Mouse (Mus musculus) embryonic facial prominence, embryonic 11.5 days (tissue): Measurements from ENCODE around the gene Pnpla6. TPM values are rescaled to one million over a fixed set of nuclear protein-coding genes. Genes with fewer than 3 reads are reported as not detected.
A peak's percentile ranks its signal among the peaks of the same experiment; 100 is the strongest.

Experiments used
- ATAC-seq: fragments of 200-750 bp; cut with Nextera tagmentation; replicated peaks from 2 replicates; pipeline ENCODE4 v1.8.0; 2017; ENCODE audit warnings: low read depth; ENCODE audit not compliant: insufficient number of reproducible peaks, low FRiP score, low TSS enrichment
- DNase-seq: peaks from one replicate; pipeline ENCODE4 v3.0.0-alpha.2; 2015; ENCODE audit warnings: low spot score
- H3K27ac ChIP-seq: fragments of 300-500 bp; sonication (generic); replicated peaks from 2 replicates; pipeline ENCODE4 v1.5.1; 2014; ENCODE audit warnings: mild to moderate bottlenecking, low read depth, low read length, control low read depth
- H3K27me3 ChIP-seq: fragments of 300-500 bp; sonication (generic); 2 replicates; pipeline ENCODE4 v1.6.1; 2014; ENCODE audit warnings: mild to moderate bottlenecking, low read length, moderate library complexity, mixed read lengths; ENCODE audit not compliant: control insufficient read depth, insufficient read depth
- H3K36me3 ChIP-seq: fragments of 300-500 bp; sonication (generic); replicated peaks from 2 replicates; pipeline ENCODE4 v1.6.1; 2014; ENCODE audit warnings: low read depth, mild to moderate bottlenecking, low read length, moderate library complexity, mixed read lengths; ENCODE audit not compliant: control insufficient read depth, insufficient read depth
- H3K4me1 ChIP-seq: fragments of 300-500 bp; sonication (generic); 2 replicates; pipeline ENCODE4 v1.6.1; 2014; ENCODE audit warnings: low read length, mixed read lengths; ENCODE audit not compliant: control insufficient read depth, insufficient read depth
- H3K4me2 ChIP-seq: fragments of 300-500 bp; sonication (generic); 2 replicates; pipeline ENCODE4 v1.6.1; 2014; ENCODE audit warnings: low read depth, mild to moderate bottlenecking, control low read depth, low read length, moderate library complexity
- H3K4me3 ChIP-seq: fragments of 300-500 bp; sonication (generic); 2 replicates; pipeline ENCODE4 v1.5.1; 2014; ENCODE audit warnings: low read depth, low read length, control low read depth
- H3K9ac ChIP-seq: fragments of 300-500 bp; sonication (generic); replicated peaks from 2 replicates; pipeline ENCODE4 v1.6.1; 2014; ENCODE audit warnings: mild to moderate bottlenecking, control low read depth, low read length
- H3K9me3 ChIP-seq: fragments of 300-500 bp; sonication (generic); replicated peaks from 2 replicates; pipeline ENCODE4 v1.6.1; 2016; ENCODE audit warnings: mild to moderate bottlenecking, low read length, inconsistent platforms, mixed read lengths; ENCODE audit not compliant: control insufficient read depth
- WGBS: fragments of 180-500 bp; shearing (Covaris S2); extraction: QIAGEN DNeasy Blood & Tissue Kit; methylation state at CpG from one replicate; pipeline ENCODE4 v1.1.7; 2014; 5-methylcytosine and 5-hydroxymethylcytosine counted together
- polyA plus RNA-seq: library from polyadenylated mRNA; unstranded; fragments of >200 nt; fragmentation: Nextera tagmentation; extraction: Ambion mirVana; gene quantifications from 2 replicates; pipeline ENCODE4 v1.2.1, GENCODE M21; 2014

The Pnpla6 gene
- polyA plus RNA-seq, 1 experiment from 2014 or later = 17.5 TPM

DNA sequence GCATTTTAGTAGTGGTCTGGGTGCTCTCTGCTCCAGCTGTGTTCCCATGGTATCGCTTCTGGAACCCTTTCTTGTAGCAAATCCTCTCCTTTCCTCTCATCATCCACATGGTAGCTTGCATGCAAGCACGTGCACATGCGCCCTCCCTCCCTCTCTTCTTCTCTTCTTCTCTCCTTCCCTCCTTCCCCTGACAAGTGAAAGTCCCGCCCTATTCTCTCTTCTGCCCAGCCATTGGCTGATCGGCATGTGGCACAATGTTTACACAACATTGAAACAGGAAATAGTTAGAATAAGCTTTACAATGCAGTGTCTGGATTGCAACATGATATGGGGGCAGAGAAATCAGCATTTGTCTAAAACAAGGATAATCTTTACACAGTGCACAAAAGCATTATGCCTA, 33.6 kb upstream of the Pnpla6 start:
- ATAC-seq (no peak), DNase-seq (no peak)
- no peaks in the 10 kb centered on the region for H3K4me1 ChIP-seq
- no peaks in the 10 kb centered on the region for H3K27me3 ChIP-seq
- H3K4me2 ChIP-seq = no peak overlapping the region
- WGBS = 61% methylated on average over 5 of the region's 5 CpGs
- no peak overlapping the region for H3K9ac ChIP-seq
- no peaks in the 10 kb centered on the region for H3K36me3 ChIP-seq
- H3K4me3 ChIP-seq = no peak overlapping the region
- no peak overlapping the region for H3K27ac ChIP-seq
- H3K9me3 ChIP-seq = no peaks in the 10 kb centered on the region

DNA sequence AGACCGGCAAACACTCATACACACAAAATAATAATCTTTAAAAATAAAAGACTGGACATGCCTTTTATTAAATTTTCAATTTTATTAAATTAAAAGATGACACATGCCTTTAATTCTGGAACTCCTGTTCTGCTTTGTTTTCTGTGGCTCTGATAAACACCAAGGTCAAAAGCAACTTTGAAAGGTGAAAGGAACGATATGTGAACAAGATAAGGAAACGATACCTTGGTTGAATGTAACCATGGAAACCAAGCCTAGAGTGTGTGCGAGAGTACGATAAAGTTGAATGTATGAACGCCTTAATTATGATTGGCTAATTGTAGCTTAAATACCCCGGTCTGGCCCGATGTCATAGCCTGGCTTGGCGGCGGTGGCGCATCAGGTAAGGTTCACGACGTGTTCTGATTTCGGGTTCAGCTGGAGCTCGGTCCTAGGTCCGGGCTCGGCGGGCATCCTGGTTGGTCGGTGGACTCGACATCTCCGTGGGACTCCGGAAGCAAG, 32.9 kb upstream of the Pnpla6 start:
- H3K9me3 ChIP-seq = no peaks in the 10 kb centered on the region
- no peaks in the 10 kb centered on the region for H3K36me3 ChIP-seq
- no peak overlapping the region for H3K9ac ChIP-seq
- WGBS = 85% methylated on average over 22 of the region's 22 CpGs
- DNase-seq = no peak
- H3K4me1 ChIP-seq = no peaks in the 10 kb centered on the region
- ATAC-seq = no peak
- no peak overlapping the region for H3K27ac ChIP-seq
- H3K4me3 ChIP-seq = no peak overlapping the region
- no peak overlapping the region for H3K4me2 ChIP-seq
- H3K27me3 ChIP-seq = no peaks in the 10 kb centered on the region

DNA sequence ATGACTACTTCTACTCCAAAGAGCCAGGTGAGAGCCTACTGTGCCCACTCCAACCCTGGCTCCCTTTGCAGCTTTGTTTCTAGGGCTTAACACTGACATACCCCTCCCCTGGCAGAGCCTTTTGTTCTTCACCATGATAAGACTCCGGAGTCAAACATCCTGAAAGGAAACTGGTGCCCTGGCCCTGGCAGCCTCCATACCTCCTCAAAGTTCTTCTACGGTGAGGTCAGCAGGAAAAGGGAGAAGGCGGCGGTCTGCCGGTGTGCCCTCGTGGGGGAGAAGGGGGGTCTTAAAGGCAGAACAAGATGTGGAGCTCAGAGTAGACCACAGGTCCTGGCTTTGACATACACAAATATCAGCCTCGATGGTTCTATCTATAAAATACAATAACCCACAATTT, 31.6 kb upstream of the Pnpla6 start:
- Histone ChIP-seq H3K27me3 (no peaks in the 10 kb centered on the region), H3K27ac (no peak overlapping the region), H3K4me3 (no peak overlapping the region), H3K36me3 (no peaks in the 10 kb centered on the region), H3K4me2 (no peak overlapping the region), H3K9me3 (no peaks in the 10 kb centered on the region), H3K4me1 (no peaks in the 10 kb centered on the region), H3K9ac (no peak overlapping the region)
- ATAC-seq (no peak), DNase-seq (no peak)
- WGBS = 77% methylated on average over 7 of the region's 7 CpGs

DNA sequence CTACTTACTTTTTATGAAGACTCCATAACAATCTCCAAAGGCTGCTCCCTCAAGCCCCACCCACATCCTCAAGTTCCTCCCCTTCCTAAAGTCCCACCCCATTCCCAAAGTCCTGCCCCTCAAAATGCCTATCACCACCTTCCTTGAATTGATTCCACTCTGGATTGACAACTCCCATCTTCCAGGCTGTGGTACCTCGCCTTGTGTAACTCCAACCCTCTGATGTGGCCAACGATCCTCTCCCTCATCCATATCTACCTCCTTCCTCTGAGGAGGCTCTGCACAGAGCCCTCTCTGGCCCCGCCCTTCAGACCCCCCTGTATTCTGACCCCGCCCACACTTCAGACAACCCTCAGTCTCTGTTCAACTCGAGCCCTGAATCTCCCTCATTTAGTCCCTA, 30.0 kb upstream of the Pnpla6 start:
- Histone ChIP-seq H3K36me3 (no peaks in the 10 kb centered on the region), H3K9me3 (no peaks in the 10 kb centered on the region), H3K27me3 (no peaks in the 10 kb centered on the region), H3K4me2 (no peak overlapping the region), H3K4me3 (no peak overlapping the region), H3K9ac (no peak overlapping the region), H3K27ac (no peak overlapping the region), H3K4me1 (no peaks in the 10 kb centered on the region)
- no peak for DNase-seq
- 20% methylated on average over 5 of the region's 5 CpGs for WGBS
- no peak for ATAC-seq

DNA sequence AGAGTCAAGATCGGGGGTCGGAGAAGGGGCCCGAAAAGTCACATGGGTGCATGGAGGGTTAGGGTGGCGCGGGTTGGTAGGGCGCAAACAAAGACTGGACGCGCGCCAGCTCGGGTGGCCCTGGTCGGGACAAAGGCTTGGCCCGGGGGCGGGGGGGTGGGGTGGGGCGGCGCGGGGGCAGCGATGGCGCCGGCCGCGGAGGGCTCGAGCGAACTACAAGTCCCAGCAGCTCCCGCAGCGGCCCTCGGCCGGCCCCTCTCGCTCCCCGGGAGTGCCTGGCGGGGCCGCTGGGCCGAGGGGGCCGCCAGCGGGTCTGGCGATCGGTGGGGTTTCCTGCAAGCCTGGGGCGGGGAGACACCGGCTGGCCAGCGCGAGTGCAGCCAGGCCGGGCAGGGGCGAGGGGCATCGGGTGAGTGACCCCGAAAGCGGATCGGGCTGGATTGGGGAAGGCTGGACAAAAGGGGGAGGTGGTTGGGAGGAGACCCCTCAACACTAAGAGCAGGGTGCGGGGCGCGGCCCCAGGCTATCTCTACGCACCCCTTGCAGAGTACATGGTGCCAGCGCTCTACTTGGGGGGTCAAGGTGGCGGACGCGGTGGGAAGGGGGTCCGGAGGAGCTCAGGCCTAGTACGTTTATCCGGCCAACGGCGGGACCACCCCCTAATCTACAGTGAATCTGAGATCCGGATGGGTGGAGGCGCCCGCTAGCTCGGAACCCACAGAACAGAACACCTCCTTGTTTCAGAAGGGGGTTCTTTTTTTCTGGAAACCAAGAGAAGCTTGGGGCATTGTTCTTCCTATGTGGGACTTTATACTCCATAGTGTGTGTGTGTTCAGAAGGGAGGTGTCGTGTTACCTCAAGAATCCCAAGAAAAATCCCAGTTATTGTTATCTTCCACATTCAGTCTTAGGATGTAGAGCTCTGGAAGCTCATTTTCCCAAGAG, 22.0 kb upstream of the Pnpla6 start, which contains the start of gene Zfp358:
Gene Zfp358, plus strand, starts transcription at position 238 of the 944 bp plus-strand sequence.
- peak within 1 kb of the TSS; percentile 61 for H3K4me2 ChIP-seq
- no peaks in the 10 kb centered on the region for H3K27me3 ChIP-seq
- peak within 1 kb of the TSS; percentile 86 for H3K27ac ChIP-seq
- under 1% methylated on average over 63 of the region's 64 CpGs for WGBS
- H3K36me3 ChIP-seq = peaks cover 26% of the 10 kb centered on the region
- DNase-seq (peak; percentile 89), ATAC-seq (peak; percentile 83)
- H3K4me3 ChIP-seq = peak within 1 kb of the TSS; percentile 88
- H3K4me1 ChIP-seq = no peaks in the 10 kb centered on the region
- H3K9ac ChIP-seq = peak within 1 kb of the TSS; percentile 98
- H3K9me3 ChIP-seq = peaks cover 6% of the 10 kb centered on the region

DNA sequence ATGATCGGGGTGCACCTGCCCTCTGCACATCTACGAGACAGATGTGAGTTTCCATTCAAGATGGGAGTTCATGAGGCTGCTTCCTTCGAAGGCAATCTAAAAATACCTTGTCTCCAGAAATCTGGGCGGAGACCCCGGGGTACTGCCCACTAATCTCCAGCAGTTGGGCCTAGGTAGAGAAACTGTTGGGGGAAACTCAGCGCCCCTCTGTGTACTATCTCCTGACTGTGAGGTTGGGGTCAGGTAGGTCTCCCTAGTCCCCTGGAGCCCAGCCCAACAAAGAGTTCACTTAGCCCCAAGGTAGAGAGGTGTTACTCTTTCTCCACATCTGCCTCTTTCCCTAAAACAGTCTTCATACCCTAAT, 21.4 kb upstream of the Pnpla6 start:
- peak overlapping the region; percentile 88 for H3K4me3 ChIP-seq
- H3K27ac ChIP-seq = peak overlapping the region; percentile 86
- ATAC-seq = no peak
- H3K4me2 ChIP-seq = peak overlapping the region; percentile 61
- H3K36me3 ChIP-seq = peaks cover 26% of the 10 kb centered on the region
- peak overlapping the region; percentile 98 for H3K9ac ChIP-seq
- H3K4me1 ChIP-seq = no peaks in the 10 kb centered on the region
- 47% methylated on average over 6 of the region's 6 CpGs for WGBS
- H3K27me3 ChIP-seq = no peaks in the 10 kb centered on the region
- no peak for DNase-seq
- H3K9me3 ChIP-seq = peaks cover 6% of the 10 kb centered on the region

DNA sequence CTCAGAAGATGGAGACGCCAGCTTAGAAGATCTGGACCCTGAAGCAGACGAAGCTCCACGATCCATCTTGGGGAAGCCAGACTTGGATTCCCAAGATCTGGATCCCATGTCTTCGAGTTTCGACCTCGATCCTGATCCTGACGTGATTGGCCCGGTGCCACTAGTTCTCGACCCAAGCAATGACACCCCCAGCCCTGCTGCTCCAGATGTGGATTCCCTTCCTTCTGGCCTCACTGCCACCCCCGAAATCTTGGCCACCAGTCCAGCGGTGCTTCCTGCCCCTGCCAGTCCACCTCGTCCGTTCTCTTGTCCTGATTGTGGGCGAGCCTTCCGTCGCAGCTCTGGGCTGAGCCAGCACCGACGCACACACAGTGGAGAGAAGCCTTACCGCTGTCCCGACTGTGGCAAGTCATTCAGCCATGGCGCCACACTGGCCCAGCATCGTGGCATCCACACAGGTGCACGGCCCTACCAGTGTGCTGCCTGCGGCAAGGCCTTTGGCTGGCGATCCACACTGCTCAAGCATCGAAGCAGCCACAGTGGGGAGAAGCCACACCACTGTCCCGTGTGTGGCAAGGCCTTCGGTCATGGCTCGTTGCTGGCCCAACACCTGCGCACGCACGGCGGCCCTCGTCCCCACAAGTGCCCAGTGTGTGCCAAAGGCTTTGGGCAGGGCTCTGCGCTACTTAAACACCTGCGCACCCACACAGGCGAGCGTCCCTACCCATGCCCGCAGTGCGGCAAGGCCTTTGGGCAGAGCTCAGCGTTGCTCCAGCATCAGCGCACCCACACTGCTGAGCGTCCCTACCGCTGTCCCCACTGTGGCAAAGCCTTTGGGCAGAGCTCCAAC, 19.4 kb upstream of the Pnpla6 start:
- H3K9me3 ChIP-seq = peaks cover 6% of the 10 kb centered on the region
- H3K27me3 ChIP-seq = no peaks in the 10 kb centered on the region
- WGBS = 94% methylated on average over 44 of the region's 44 CpGs

More for the DNA sequence above, 19.4 kb upstream of the Pnpla6 start:
- no peak overlapping the region for H3K9ac ChIP-seq
- DNase-seq (no peak), ATAC-seq (no peak)
- no peaks in the 10 kb centered on the region for H3K4me1 ChIP-seq
- H3K27ac ChIP-seq = no peak overlapping the region
- no peak overlapping the region for H3K4me2 ChIP-seq
- peaks cover 26% of the 10 kb centered on the region for H3K36me3 ChIP-seq
- peak overlapping the region; percentile 8; the same call in 1 of the 2 replicates for H3K4me3 ChIP-seq
